Mouse (Mus musculus) ES-Bruce4 (cell line): ENCODE results near the gene Grin3b.

Experiments used
- CTCF ChIP-seq: IDR thresholded peaks from one replicate; pipeline ENCODE4 v1.8.1; 2011; ENCODE audit warnings: low read depth, low read length
- EP300 ChIP-seq: IDR thresholded peaks from 2 replicates; pipeline ENCODE4 v1.6.1; 2011; ENCODE audit warnings: low read depth, low read length; ENCODE audit not compliant: insufficient read depth
- POLR2A ChIP-seq: IDR thresholded peaks from one replicate; pipeline ENCODE4 v1.8.1; 2011; ENCODE audit warnings: low read length; ENCODE audit not compliant: insufficient read depth

DNA sequence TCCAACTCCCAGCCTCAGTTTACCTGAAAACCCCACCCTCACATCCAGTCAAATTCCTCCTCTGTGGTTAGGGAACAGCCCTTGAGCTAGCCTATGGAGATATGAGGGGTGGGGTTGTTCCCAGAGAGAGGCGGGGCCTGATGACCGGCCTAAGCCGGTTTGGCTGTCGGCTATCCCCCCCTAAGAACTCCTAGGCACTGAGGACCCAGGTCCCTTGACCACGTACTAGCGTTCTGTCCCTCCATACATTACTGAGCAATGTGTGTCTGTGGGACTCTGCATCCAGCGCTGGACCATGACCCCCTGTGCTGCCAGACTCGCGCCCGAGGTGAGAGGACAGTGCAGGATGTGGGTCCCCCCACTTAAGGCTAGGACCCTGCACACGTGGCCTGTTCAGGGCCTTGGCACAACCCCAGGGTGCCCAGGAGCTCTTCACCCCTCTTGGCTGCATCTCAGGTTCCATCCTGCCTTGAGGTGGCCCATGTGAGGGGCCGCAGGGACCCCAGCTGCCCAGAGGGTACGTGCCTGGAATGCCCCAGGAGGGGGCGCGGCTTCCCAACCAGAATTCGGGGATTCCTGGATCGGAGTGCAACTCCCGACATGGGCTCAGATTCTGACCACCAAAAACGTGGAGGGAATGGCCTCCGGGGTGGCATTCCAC lies 49.1 kb downstream of the Grin3b start:
- TF ChIP-seq POLR2A: no peak
- TF ChIP-seq CTCF: no peak
- no peak for TF ChIP-seq EP300
